Mouse (Mus musculus) right cerebral cortex, postnatal 10 days (tissue): ENCODE measurements around the gene Coq8a.

Experiments
- DNase-seq, 2 experiments: peaks; one replicate each; pipeline ENCODE4 v3.0.0; 2021; ENCODE audit warnings: low spot score in 2 of 2

Coq8a gene

DNA sequence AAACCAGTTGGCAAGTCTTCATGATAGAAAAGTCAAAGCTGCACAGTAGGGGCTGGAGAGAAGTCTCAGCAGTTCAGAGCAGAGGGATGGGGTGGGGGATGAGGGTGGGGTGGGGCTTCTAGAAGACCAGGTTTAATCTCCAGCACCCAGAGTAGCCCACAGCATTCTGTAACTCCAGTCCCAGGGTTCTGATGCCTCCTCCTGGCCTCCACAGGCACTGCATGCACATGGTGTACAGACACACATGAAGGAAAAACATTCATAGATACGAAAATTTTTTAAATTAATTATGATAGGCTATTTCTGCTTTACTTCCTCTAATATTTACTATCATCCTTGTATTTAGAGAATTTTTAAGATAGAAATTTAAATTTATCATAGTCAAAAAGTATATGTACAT lies 82.9 kb downstream of the Coq8a start:
- DNase-seq = no peak
